Mouse (Mus musculus): ENCODE data around the gene Ddit4l.

DNA sequence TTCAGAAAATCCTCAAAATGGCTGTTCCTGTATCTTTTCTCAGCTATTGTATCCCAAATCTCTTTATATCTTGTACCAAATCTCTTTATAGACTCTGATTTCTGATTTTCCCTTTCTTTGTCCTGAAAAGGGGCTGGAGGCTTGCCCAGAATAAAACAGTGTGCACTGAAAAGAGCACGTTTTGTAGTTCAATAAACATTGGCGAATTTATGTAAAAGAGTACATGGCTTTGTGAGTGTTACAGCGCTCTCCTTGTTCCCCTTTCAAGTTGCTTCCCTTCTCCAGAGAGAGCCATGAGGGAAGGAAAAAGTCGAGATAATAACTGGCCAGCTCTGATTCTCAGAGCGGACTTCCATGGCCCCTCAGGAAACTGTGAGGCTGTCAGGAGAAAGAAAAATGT is 27.7 kb downstream of the Ddit4l start:
- TF ChIP-seq CTCF (IDR thresholded peaks at IDR 0.05; ENCODE audit: borderline replicate concordance, extremely low read depth, insufficient read depth, insufficient read length) = no peak
- no peak for TF ChIP-seq POLR2A (IDR thresholded peaks at IDR 0.05; ENCODE audit: borderline replicate concordance, extremely low read depth, insufficient read depth, insufficient read length, poor library complexity, severe bottlenecking)
